Mouse (Mus musculus): ENCODE measurements around the gene Rbl1.

DNA sequence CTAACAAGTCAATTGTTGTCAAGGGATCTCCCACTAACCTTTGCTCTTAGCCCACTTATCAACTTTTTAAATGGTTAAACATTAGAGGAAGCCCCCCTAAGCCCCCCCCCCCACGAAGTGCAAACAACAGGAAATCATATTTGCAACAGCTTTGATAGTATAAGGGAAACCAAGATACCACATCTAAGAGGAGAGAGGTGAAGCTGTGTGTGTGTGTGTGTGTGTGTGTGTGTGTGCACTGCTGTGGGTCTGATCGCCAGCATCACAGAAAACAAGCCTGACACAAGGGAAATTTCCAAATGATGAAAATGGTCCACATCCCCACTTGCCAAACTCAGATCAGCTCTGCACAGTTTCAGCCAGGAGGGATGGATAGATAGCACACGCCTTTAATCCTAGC, 85.3 kb downstream of the Rbl1 start:
- TF ChIP-seq CTCF (IDR thresholded peaks at IDR 0.05; ENCODE audit: low read depth): no peak
- no peak for TF ChIP-seq EP300 (optimal IDR thresholded peaks at IDR 0.05)

Measured in stomach, postnatal 0 days (tissue).